Mouse (Mus musculus): Measurements from ENCODE around the gene Plcxd3.

- no peak for TF ChIP-seq CTCF (IDR thresholded peaks at IDR 0.05; ENCODE audit: extremely low read depth, insufficient read depth, insufficient read length, insufficient replicate concordance)
- no peak for TF ChIP-seq POLR2A (IDR thresholded peaks at IDR 0.05; ENCODE audit: low read depth, low read length)
These were observed 769 bp upstream of the Plcxd3 start for GRCm38 (mm10) chr15:4374453-4374990.

Data from spleen, adult 2 months (tissue).